Mouse (Mus musculus) embryonic facial prominence, embryonic 13.5 days (tissue): ENCODE measurements at regions not wholly inside any gene's neighbourhood (a gene's known extent, or its start where the extent isn't known, plus 50 kb on each side); places are given as distances from the start of the nearest gene placed in this dataset.

Experiments
- ATAC-seq: fragments of 200-750 bp; cut with Nextera tagmentation; 2 replicates; pipeline ENCODE4 v1.8.0; 2017; ENCODE audit warnings: low read depth; ENCODE audit not compliant: insufficient number of reproducible peaks, insufficient read depth, low FRiP score, low TSS enrichment
- H3K27ac ChIP-seq: fragments of 300-500 bp; sonication (generic); 2 replicates; pipeline ENCODE4 v1.5.1; 2015; ENCODE audit warnings: moderate library complexity, mild to moderate bottlenecking, inconsistent platforms
- H3K27me3 ChIP-seq: fragments of 300-500 bp; sonication (generic); 2 replicates; pipeline ENCODE4 v1.6.1; 2015; ENCODE audit warnings: mild to moderate bottlenecking, inconsistent platforms
- H3K36me3 ChIP-seq: fragments of 300-500 bp; sonication (generic); 2 replicates; pipeline ENCODE4 v1.6.1; 2015; ENCODE audit warnings: mild to moderate bottlenecking, inconsistent platforms
- H3K4me1 ChIP-seq: fragments of 300-500 bp; sonication (generic); 2 replicates; pipeline ENCODE4 v1.6.1; 2015; ENCODE audit warnings: inconsistent platforms
- H3K4me2 ChIP-seq: fragments of 300-500 bp; sonication (generic); 2 replicates; pipeline ENCODE4 v1.6.1; 2015; ENCODE audit warnings: moderate library complexity, mild to moderate bottlenecking, inconsistent platforms
- H3K4me3 ChIP-seq: fragments of 300-500 bp; sonication (generic); 2 replicates; pipeline ENCODE4 v1.5.1; 2015; ENCODE audit warnings: mild to moderate bottlenecking, inconsistent platforms
- H3K9ac ChIP-seq: fragments of 300-500 bp; sonication (generic); 2 replicates; pipeline ENCODE4 v1.6.1; 2015; ENCODE audit warnings: mild to moderate bottlenecking, inconsistent platforms
- H3K9me3 ChIP-seq: fragments of 300-500 bp; sonication (generic); 2 replicates; pipeline ENCODE4 v1.6.1; 2016; ENCODE audit warnings: inconsistent platforms
- WGBS: fragments of 180-500 bp; shearing (Covaris S2); methylation state at CpG from one replicate; pipeline ENCODE4 v1.1.7; 2015; ENCODE audit warnings: mixed read lengths; 5-methylcytosine and 5-hydroxymethylcytosine counted together

DNA sequence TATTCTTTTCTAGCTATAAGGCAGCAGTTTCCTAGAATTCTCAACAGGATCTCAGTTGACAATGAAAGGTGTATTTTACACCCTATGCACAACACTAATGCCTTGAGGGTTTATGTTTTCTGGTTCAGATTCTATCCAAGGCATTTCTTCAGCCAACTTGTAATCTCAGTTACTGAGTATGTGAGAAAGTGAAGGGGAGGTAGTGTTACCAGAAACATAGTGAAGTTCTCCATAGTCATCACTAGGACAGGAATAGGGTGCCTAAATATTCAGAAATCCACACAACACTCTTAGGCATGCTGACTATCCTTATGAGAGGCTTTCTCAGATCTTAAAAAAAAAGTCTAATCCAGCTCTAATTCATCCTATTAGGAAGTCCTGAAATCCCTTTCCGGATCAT lies 1228.2 kb upstream of the Cntnap5a start:
- no peaks in the 10 kb centered on the region for H3K36me3 ChIP-seq
- H3K9me3 ChIP-seq, result no peaks in the 10 kb centered on the region
- H3K4me1 ChIP-seq, result no peaks in the 10 kb centered on the region
- H3K4me2 ChIP-seq, result no peak overlapping the region
- no peak overlapping the region for H3K9ac ChIP-seq
- H3K4me3 ChIP-seq, result no peak overlapping the region
- no peaks in the 10 kb centered on the region for H3K27me3 ChIP-seq
- ATAC-seq, result no peak
- WGBS, result 86% methylated on average over 1 of the region's 1 CpGs
- no peak overlapping the region for H3K27ac ChIP-seq

DNA sequence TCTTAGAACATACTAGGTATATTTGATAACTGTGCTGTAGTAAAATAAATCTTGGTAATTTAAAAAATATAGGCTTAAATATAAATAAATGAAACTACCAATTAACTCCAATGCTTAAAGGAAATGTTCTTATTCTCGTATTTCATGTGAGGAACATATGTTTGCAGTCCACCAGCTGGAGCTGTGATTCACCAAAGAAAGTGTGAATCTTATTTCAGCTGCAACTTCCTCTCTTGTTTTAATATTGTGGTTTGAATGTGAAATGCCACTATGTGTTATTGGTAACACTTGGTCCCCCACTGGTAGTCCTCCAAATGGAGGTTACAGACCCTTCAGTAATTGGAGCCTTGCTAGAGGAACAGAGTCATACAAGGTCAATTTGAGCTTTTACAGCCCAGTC lies 1188.1 kb upstream of the Cntnap5a start:
- 67% methylated on average over 1 of the region's 1 CpGs for WGBS
- no peaks in the 10 kb centered on the region for H3K27me3 ChIP-seq

GRCm38 (mm10) chr1:114515709-114516108 lies 1168.8 kb upstream of the Cntnap5a start:
- ATAC-seq, result no peak
- H3K27ac ChIP-seq, result no peak overlapping the region
- H3K4me3 ChIP-seq, result no peak overlapping the region
- H3K9ac ChIP-seq, result no peak overlapping the region
- H3K36me3 ChIP-seq, result no peaks in the 10 kb centered on the region
- H3K4me2 ChIP-seq, result no peak overlapping the region
- no peaks in the 10 kb centered on the region for H3K9me3 ChIP-seq
- no peaks in the 10 kb centered on the region for H3K27me3 ChIP-seq
- H3K4me1 ChIP-seq, result no peaks in the 10 kb centered on the region
- 83% methylated on average over 1 of the region's 1 CpGs for WGBS

More for the DNA sequence above, 1188.1 kb upstream of the Cntnap5a start:
- no peak overlapping the region for H3K9ac ChIP-seq
- H3K4me3 ChIP-seq, result no peak overlapping the region
- no peak overlapping the region for H3K27ac ChIP-seq
- no peaks in the 10 kb centered on the region for H3K36me3 ChIP-seq
- no peaks in the 10 kb centered on the region for H3K4me1 ChIP-seq
- no peaks in the 10 kb centered on the region for H3K9me3 ChIP-seq
- no peak for ATAC-seq
- no peak overlapping the region for H3K4me2 ChIP-seq

DNA sequence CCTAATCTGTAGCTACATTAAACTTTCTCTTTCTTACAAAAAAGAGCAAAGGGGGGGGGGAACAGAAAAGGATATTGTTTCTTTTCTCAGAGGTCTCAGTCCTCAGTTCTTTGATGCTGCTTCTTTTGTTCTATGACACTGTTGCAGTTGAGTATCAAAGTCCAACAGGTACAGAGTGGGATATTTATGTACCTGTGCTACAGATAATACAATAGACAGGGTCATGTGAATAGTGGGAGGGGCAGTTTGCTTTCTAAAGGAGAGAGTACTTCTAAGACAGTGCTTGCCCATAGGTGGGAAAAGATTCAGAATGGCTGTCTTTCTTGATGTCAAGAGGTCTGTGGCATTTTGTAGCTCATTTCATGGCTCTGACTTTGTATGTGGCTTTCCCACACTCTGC lies 1164.7 kb upstream of the Cntnap5a start:
- no peak overlapping the region for H3K4me3 ChIP-seq
- no peak overlapping the region for H3K9ac ChIP-seq
- no peak overlapping the region for H3K4me2 ChIP-seq
- H3K36me3 ChIP-seq, result no peaks in the 10 kb centered on the region
- no peaks in the 10 kb centered on the region for H3K4me1 ChIP-seq
- ATAC-seq, result no peak
- H3K27ac ChIP-seq, result no peak overlapping the region
- no peaks in the 10 kb centered on the region for H3K27me3 ChIP-seq
- H3K9me3 ChIP-seq, result no peaks in the 10 kb centered on the region

DNA sequence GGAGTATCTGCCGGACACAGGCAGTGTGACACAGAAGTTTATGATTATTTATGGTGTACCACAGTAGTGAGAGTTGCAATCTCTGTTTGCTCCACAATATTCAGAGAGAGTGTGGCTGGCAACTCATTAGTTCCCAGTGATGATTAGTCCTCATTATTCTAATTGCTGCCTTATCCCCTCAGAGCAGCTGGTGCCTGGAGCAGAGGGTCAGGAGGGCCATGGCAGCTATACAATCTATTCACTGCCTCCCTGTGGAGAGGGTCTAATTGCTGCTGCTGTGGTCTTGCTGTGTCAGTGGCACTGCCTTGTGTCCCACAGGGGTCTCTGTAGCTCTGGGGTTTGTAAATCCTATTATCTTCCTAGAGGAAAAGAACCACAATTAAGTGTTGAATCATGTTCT lies 1156.0 kb upstream of the Cntnap5a start:
- no peak overlapping the region for H3K9ac ChIP-seq
- H3K4me3 ChIP-seq, result no peak overlapping the region
- no peaks in the 10 kb centered on the region for H3K4me1 ChIP-seq
- 73% methylated on average over 1 of the region's 1 CpGs for WGBS
- H3K36me3 ChIP-seq, result no peaks in the 10 kb centered on the region
- ATAC-seq, result peak; percentile 52; the same call in 1 of the 2 replicates
- no peaks in the 10 kb centered on the region for H3K27me3 ChIP-seq
- H3K4me2 ChIP-seq, result no peak overlapping the region
- no peak overlapping the region for H3K27ac ChIP-seq
- H3K9me3 ChIP-seq, result no peaks in the 10 kb centered on the region

- no peak for ATAC-seq
- WGBS, result 89% methylated on average over 1 of the region's 1 CpGs
These were observed 1150.7 kb upstream of the Cntnap5a start for GRCm38 (mm10) chr1:114533881-114534280.

DNA sequence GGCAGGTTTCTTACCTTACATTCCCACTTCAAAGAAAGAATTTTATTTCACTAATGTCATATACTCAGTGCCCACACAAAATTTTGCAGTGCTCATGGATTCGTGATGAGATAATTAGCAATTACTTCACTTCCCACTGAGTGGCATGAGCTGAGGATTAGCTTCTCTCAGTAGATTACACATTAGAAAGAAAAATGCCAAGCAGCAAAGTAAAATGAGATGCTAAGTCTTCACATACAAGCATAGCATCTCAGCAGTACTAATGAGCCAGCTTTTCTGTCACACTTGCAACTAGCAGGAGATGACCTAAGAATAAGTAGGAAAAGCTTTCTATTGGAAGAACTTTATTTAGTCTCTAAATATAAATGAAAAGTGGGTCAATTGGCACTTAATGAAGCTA lies 1137.6 kb upstream of the Cntnap5a start:
- ATAC-seq, result no peak
- Histone ChIP-seq H3K4me1 (no peaks in the 10 kb centered on the region), H3K9ac (no peak overlapping the region), H3K27me3 (no peaks in the 10 kb centered on the region), H3K4me2 (no peak overlapping the region), H3K4me3 (no peak overlapping the region), H3K9me3 (no peaks in the 10 kb centered on the region), H3K27ac (no peak overlapping the region), H3K36me3 (no peaks in the 10 kb centered on the region)
- 52% methylated on average over 1 of the region's 1 CpGs for WGBS

More at GRCm38 (mm10) chr1:114533881-114534280, 1150.7 kb upstream of the Cntnap5a start:
- Histone ChIP-seq H3K9ac (no peak overlapping the region), H3K4me3 (no peak overlapping the region), H3K9me3 (no peaks in the 10 kb centered on the region), H3K36me3 (no peaks in the 10 kb centered on the region), H3K27me3 (no peaks in the 10 kb centered on the region), H3K4me2 (no peak overlapping the region), H3K27ac (no peak overlapping the region), H3K4me1 (no peaks in the 10 kb centered on the region)

- Histone ChIP-seq H3K4me1 (no peaks in the 10 kb centered on the region), H3K9me3 (no peaks in the 10 kb centered on the region), H3K9ac (no peak overlapping the region), H3K4me2 (no peak overlapping the region), H3K27me3 (no peaks in the 10 kb centered on the region), H3K36me3 (no peaks in the 10 kb centered on the region), H3K27ac (no peak overlapping the region), H3K4me3 (no peak overlapping the region)
- ATAC-seq, result no peak
- 88% methylated on average over 1 of the region's 1 CpGs for WGBS
These were observed 1131.8 kb upstream of the Cntnap5a start for GRCm38 (mm10) chr1:114552719-114553118.

DNA sequence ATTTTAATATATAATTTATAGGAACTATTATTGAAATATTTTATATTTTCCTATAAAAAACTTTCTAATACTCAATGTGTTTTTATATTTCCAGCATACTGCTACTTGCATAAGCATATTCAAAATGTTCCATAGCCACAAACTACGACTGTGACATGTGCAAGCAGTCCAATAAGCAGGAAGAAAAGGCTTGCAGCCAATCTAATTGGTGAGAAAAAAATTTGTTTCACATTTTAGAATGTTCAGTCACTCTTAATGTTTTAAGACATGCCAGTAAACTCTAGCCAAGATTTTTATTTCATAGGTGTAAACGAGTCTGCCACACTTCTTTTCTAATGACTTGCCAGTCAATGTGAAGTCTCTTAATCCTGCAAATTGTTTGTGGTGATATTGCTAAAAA lies 1130.1 kb upstream of the Cntnap5a start:
- no peaks in the 10 kb centered on the region for H3K36me3 ChIP-seq
- no peaks in the 10 kb centered on the region for H3K4me1 ChIP-seq
- no peak overlapping the region for H3K4me3 ChIP-seq
- H3K4me2 ChIP-seq, result no peak overlapping the region
- 58% methylated on average over 2 of the region's 2 CpGs for WGBS
- no peaks in the 10 kb centered on the region for H3K27me3 ChIP-seq
- no peak for ATAC-seq
- H3K9ac ChIP-seq, result no peak overlapping the region
- no peaks in the 10 kb centered on the region for H3K9me3 ChIP-seq
- H3K27ac ChIP-seq, result no peak overlapping the region
